Mouse (Mus musculus) E14TG2a.4 (cell line): ENCODE measurements around the gene Olig2.

ENCODE experiments used
- CTCF ChIP-seq: conservative IDR thresholded peaks from 2 replicates; pipeline ENCODE4 v1.5.1; 2014; ENCODE audit warnings: low read length
- NANOG ChIP-seq: IDR thresholded peaks from 2 replicates; pipeline ENCODE4 v1.6.1; 2014; ENCODE audit warnings: borderline replicate concordance, low read length, mixed read lengths

- no peak for TF ChIP-seq CTCF
- no peak for TF ChIP-seq NANOG
Measured at GRCm38 (mm10) chr16:91222643-91223271, 2.5 kb upstream of the Olig2 start.
